Mouse (Mus musculus): Measurements from ENCODE around the gene Camta1.
A peak's percentile ranks its signal among the peaks of the same experiment; 100 is the strongest.

Camta1 gene

GRCm38 (mm10) chr4:151303931-151304330, 557.7 kb downstream of the Camta1 start:
- DNase-seq, result no peak

DNA sequence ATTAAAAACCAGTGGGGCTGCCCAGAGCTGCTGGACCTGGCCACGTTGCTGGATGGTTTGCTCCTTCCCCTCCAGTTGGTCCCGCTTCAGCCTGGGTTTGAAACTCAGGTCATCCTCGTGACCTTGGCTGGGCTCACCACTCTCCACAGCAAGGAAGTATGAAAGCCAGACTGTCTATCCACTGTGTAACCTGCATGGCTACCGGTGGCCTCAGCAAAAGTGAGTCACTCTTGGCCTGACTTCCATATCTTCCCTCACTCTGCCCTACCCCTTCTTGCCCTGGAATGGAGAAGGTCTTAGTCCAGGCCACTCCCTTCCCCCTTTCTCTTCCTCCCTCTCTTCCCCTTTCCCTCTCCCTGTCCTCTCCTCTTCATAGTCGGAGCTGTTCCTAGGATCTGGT, 558.2 kb downstream of the Camta1 start:
- DNase-seq, result no peak

GRCm38 (mm10) chr4:151302195-151303126, 559.2 kb downstream of the Camta1 start:
- DNase-seq, result no peak

DNA sequence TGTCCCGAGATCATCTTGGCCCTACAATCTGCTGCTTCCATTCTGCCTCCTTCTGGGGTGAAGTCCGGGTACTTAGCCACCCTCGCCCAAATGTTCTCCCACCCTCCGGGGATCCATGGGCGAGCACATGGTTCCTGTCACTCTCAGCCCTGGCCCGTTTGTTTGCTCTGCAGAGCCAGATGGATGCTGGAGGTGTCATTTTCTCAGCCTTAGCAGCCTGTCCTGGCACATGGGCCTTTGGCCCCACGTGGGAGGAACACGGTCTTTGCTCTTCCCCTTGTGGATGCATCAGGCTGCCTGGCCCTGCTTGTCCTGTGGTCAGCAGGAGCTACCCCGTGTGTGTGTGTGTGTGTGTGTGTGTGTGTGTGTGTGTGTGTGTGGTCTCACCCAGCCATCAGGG, 560.3 kb downstream of the Camta1 start:
- DNase-seq, result no peak

GRCm38 (mm10) chr4:151300706-151301105, 561.0 kb downstream of the Camta1 start:
- no peak for DNase-seq

GRCm38 (mm10) chr4:151295515-151296203, 566.0 kb downstream of the Camta1 start:
- DNase-seq, result no peak

DNA sequence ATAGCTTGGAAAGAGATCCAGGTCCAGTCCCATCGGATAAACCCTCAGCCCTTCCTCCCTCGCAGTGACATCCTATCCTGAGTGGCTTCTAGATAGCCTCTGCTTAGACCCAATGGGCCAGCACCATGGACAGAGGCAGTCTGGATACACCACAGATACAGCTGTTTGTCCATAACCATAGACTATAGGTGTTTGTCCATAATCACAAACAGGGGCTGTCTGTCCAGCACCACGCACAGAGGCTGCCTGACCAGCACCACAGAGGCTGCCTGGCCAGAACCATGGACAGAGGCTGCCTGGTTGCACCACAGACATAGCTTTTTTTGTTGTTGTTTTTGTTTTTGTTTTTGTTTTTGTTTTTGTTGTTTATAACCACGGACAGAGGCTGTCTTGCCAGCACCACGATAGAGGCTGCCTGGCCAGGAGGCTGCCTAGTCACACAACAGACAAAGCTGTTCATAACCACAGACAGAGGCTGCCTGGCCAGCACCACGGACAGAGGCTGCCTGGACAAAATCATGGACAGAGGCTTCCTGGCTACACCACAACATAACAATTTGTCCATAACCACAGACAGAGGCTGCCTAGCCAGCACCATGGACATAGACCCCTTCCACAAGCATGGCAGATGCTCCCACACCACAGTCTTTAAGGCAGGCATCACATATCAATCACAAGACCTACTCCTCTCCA, 572.6 kb downstream of the Camta1 start:
- DNase-seq, result no peak

GRCm38 (mm10) chr4:151285905-151286445, 575.7 kb downstream of the Camta1 start:
- no peak for DNase-seq

- DNase-seq, result no peak
Observed at GRCm38 (mm10) chr4:151285432-151285831, 576.2 kb downstream of the Camta1 start.

- peak in 1 of 2 experiments; percentile 52 for DNase-seq
Observed at GRCm38 (mm10) chr4:151283092-151283741, 578.5 kb downstream of the Camta1 start.

DNA sequence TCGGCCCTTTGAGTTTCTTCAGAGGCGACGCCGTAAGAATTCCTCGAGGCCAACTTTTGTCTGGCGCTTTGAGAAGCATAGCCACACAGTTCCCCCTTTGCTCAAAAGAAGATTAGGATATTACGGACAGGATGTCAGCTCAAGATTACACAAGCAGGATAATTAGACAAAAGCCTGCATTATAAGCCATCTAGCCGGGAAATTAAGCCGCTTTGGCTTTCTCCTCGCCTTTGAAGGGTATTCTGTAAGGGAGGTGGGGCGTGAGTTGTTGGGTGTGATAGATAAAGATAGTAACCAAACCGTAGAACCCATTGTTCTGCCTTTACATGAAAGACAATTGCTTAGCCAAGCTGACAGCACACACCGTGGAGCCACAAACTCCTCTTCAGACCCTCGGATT, 579.6 kb downstream of the Camta1 start:
- DNase-seq, result no peak

DNA sequence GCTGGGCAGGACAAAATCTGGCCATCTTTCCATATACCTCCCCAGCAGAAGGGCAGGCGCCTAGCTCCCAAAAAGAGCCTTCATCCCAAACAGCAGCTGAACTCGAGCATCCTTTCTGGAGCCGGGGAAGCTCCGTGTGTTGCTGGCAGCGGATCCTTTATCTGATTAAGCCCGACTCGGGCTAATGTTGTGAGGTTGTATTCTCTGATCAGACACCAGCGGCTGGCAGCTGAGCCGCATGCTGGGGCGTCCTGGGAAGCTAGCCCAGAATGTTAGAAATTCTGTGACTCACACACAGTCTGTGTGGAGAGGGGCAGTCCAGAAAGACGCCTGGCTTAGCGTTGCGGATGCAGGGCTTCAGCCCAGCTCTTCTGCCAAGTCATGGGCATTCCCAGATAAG, 586.4 kb downstream of the Camta1 start:
- no peak for DNase-seq

DNA sequence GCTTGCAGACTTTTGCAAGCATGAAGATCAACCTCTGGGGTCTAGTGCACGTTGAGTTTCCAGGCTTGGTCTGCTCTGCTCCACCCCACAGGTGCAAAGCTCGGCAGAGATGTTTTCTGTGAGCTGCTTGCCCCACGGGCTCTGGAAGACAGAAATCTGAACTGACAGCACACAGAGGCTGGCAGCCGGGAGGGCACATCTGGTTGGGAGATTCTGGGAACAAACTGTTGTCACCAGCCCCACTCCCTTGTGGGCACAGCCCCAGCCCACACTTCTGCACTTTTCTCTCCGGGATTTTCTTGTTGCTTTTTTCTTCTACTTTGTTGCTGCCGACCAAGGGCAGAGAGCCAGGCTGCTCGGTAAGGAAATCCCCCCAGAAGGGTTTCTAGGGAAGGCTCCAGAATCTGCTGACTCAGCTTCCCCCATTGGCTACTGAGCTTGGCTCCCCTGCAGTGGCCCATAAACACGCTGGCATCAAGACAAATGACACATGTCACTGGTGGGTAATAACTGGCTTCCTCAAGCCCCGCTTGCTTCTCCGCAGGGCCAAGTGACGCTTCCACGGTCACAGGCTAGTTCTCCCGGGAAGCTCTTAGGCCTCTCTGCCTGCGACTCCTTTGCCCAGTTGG, 597.8 kb downstream of the Camta1 start:
- no peak for DNase-seq

DNA sequence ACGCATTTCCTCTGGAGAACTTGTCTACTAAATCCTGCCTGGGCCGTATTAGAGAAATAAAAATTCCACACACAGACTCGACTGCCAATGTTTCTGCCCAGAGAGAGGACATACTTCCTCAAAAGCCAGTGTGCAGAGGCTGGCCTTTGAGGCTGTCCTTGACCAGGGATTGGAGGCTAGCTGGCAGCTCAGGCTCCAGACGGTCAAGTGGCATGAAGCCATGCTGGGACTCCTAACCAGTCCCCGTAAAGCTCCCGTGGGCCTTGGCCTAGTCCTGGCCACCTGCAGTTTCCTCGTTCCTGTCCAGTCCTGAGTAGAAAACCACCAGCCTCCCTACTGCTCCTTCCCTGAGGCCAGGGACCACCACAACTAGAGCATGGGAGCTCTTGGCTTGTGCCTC, 598.6 kb downstream of the Camta1 start:
- DNase-seq, result no peak

GRCm38 (mm10) chr4:151256622-151257021, 605.1 kb downstream of the Camta1 start:
- no peak for DNase-seq

GRCm38 (mm10) chr4:151250824-151251223, 610.9 kb downstream of the Camta1 start:
- no peak for DNase-seq

- no peak for DNase-seq
Observed at GRCm38 (mm10) chr4:151245068-151245797, 616.4 kb downstream of the Camta1 start.

DNA sequence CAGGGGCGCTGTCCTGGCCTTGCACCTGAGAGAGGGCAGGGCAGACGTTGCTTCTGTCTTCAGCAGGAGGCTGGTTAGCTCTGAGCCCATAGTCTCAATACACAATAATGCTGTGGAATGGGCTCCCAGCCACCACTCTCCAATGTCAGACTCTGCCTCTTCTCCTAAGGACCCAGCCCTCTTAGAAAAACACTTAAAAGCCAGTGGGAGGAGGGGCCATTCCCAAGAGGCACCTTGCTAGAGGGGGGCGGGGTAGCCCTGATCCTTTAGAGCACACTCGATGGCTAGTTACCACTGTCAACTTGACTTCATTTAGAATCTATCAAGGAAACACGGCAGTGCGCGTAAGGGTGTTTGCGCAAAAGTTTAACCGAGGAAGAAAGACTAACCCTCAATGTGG, 618.2 kb downstream of the Camta1 start:
- no peak for DNase-seq

GRCm38 (mm10) chr4:151242751-151243150, 618.9 kb downstream of the Camta1 start:
- DNase-seq, result no peak

DNA sequence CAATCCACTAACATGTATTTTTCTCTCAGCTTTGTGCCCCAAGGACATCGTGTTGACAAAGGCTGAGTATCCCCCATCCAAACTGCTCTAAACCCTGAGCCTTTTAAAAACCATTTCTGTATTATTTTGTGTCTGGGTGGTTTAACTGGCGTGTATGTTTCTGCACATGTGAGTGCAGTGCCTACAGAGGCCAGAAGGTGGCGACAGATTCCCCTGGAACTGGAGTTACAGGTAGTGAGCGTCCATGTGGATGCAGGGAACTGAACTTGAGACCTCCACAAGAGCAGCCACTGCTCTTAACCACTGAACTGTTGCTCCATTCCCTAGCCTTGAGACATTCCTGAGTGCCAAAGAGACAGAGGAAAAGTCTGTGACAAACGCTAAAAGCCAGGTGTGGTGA, 621.2 kb downstream of the Camta1 start:
- no peak for DNase-seq

- DNase-seq, result no peak
Observed at GRCm38 (mm10) chr4:151238970-151239684, 622.5 kb downstream of the Camta1 start.
